Mouse (Mus musculus) kidney, adult 8-10 months (tissue): ENCODE data around the gene Amtn.
"Not testable (repeated sequence)": the region's sequence is repeated elsewhere in the genome, so short reads cannot be mapped to it uniquely, and the experiment has no call there.

Experiments
- DNase-seq, 2 experiments: peaks; one replicate each; pipeline ENCODE4 v3.0.0; 2022

Amtn gene

GRCm38 (mm10) chr5:88375808-88376207 lies at the start of gene Amtn:
Gene Amtn (plus strand): TSS chr5:88376108.
- no peak for DNase-seq

- DNase-seq: not testable (repeated sequence)
These were observed 27.4 kb upstream of the Amtn start for GRCm38 (mm10) chr5:88348533-88348932.

GRCm38 (mm10) chr5:88364768-88365167 lies 11.1 kb upstream of the Amtn start:
- peak; percentile 13 to 54 for DNase-seq

- no peak for DNase-seq
These were observed 9.0 kb upstream of the Amtn start for GRCm38 (mm10) chr5:88366886-88367285.

GRCm38 (mm10) chr5:88370578-88371232 lies 5.2 kb upstream of the Amtn start:
- no peak for DNase-seq

- no peak for DNase-seq
These were observed 3.3 kb upstream of the Amtn start for GRCm38 (mm10) chr5:88372563-88372962.

GRCm38 (mm10) chr5:88391960-88392359 lies 16.1 kb downstream of the Amtn start:
- DNase-seq: not testable (repeated sequence)

- no peak for DNase-seq
These were observed 22.7 kb downstream of the Amtn start for GRCm38 (mm10) chr5:88398581-88398980.

- peak; percentile 27 to 82 for DNase-seq
These were observed 23.9 kb downstream of the Amtn start for GRCm38 (mm10) chr5:88399849-88400248.

GRCm38 (mm10) chr5:88401464-88401863 lies 25.6 kb downstream of the Amtn start:
- no peak for DNase-seq

- no peak for DNase-seq
These were observed 44.6 kb downstream of the Amtn start for GRCm38 (mm10) chr5:88420319-88421065.

- DNase-seq: not testable (repeated sequence)
These were observed 49.0 kb downstream of the Amtn start for GRCm38 (mm10) chr5:88424892-88425291.

- DNase-seq: no peak
These were observed 50.8 kb downstream of the Amtn start for GRCm38 (mm10) chr5:88426753-88427152.
